Mouse (Mus musculus) leukemia stem cell, adult 10-12 weeks (primary cell): ENCODE data around the gene Afg3l1. TPM values are rescaled to one million over a fixed set of nuclear protein-coding genes. Genes with fewer than 3 reads are reported as not detected.

Source experiments
- polyA plus RNA-seq: library from polyadenylated mRNA; stranded (reverse); fragments of >175 nt; gene quantifications from 2 replicates; pipeline ENCODE4 v1.2.3, GENCODE M21; 2012; ENCODE audit warnings: low replicate concordance

Afg3l1 gene
- 15.0 and 16.4 TPM in 2 replicates for polyA plus RNA-seq

GRCm38 (mm10) chr8:123477737-123478258 is at the start of gene Afg3l1:
Gene Afg3l1, plus strand, starts transcription at chr8:123477903.

DNA sequence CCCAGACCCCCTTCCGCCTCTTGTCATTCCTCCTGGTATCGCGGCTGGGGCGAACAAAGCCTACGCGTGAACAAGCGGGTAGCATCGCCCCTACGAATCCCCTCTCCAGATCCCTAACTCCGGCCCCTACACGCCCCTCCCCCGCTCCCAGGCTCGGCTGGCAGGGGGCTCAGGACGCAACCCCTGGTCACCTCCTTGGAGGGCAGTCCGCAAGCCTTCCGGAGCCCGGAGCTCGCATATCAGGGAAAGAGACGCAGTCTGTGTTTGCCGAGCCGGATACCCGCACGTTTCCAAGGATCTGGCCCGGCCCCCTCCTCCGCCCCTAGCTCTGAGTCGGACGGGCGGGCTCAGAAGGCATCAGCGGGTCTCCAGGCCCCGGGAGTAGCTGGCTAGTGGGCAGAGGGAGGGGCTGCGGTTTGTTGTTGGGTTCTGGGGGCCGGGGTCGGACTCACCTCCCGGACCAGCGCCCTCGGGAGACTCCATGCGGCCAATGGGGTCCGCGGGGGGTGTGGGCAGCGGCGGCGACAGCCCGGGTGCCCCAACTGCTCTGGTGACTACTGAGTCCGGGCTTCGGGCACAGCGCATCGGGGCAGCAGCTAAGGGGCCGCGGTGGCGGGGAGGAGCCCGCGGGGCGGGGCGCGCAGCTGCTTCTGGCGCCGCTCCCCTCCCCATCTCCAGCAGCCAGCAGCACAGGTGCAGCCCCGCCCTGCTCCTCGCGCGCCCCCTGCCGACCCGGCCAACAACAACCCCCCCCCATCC is 37.3 kb downstream of the Afg3l1 start, which contains the start of gene Dbndd1:
Dbndd1 (minus strand) TSS at position 683 of the 759 bp plus-strand sequence.

DNA sequence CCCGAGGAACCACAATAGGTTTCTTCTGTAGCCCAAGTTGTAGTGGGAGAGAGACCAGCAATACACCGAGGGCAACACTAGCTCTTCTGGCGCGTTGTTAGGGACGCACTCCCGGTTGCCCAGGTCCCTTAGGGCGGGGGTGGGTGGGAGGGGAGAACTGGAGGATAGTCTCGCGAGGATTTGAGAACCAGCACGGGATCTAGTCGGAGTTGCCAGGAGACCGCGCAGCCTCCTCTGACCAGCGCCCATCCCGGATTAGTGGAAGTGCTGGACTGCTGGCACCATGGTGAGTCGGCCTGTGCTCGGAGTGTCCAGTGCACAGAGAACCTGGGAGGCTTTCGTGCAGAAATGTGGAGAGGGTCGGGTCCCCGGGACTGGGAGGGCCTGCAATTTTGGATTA is 41.0 kb downstream of the Afg3l1 start, which contains the start of gene Gas8:
Gas8 (plus strand) TSS at position 168 of the 400 bp plus-strand sequence.

Other genes with a start within 250 kb of the Afg3l1 start
- gene Spata2l, start 241.7 kb upstream of the Afg3l1 start, polyA plus RNA-seq, result 1.6 and 4.9 TPM in 2 replicates
- gene Zfp276, start 223.7 kb upstream of the Afg3l1 start, polyA plus RNA-seq, result 17.4 and 19.2 TPM in 2 replicates
- 114 and 146 TPM in 2 replicates for gene Vps9d1, start 223.6 kb upstream of the Afg3l1 start, polyA plus RNA-seq
- gene Fanca, start 159.3 kb upstream of the Afg3l1 start, polyA plus RNA-seq, result 59.7 and 102 TPM in 2 replicates
- 11.3 and 11.8 TPM in 2 replicates for gene Spire2, start 145.2 kb upstream of the Afg3l1 start, polyA plus RNA-seq
- 70.8 and 102 TPM in 2 replicates for gene Tcf25, start 104.2 kb upstream of the Afg3l1 start, polyA plus RNA-seq
- 0.08 TPM in 1 of 2 replicates, not detected in the other for gene Mc1r, start 70.8 kb upstream of the Afg3l1 start, polyA plus RNA-seq
- gene Tubb3, start 66.5 kb upstream of the Afg3l1 start, polyA plus RNA-seq, result 2.9 and 4.1 TPM in 2 replicates
- gene Def8, start 54.4 kb upstream of the Afg3l1 start, polyA plus RNA-seq, result 4.7 and 24.1 TPM in 2 replicates
- gene Dbndd1, start 37.6 kb downstream of the Afg3l1 start, polyA plus RNA-seq, result not detected in 2 replicates
- 5.5 and 7.9 TPM in 2 replicates for gene Gas8, start 40.9 kb downstream of the Afg3l1 start, polyA plus RNA-seq
- gene Rhou, start 176.0 kb downstream of the Afg3l1 start, polyA plus RNA-seq, result not detected in 2 replicates